Mouse (Mus musculus): Measurements from ENCODE around the gene Lurap1l. TPM values are rescaled to one million over a fixed set of nuclear protein-coding genes. Genes with fewer than 3 reads are reported as not detected.

Gene Lurap1l
- polyA plus RNA-seq (2014; fragmentation: Nextera tagmentation; extraction: Ambion mirVana), result 4.4 and 5.6 TPM in 2 replicates

GRCm38 (mm10) chr4:80910481-80910870 lies at the start of gene Lurap1l:
Gene Lurap1l (plus strand): TSS chr4:80910646.
- no peaks in the 10 kb centered on the region for H3K36me3 ChIP-seq (ENCODE audit: control insufficient read depth, insufficient read depth, low read length)
- H3K4me1 ChIP-seq (replicated peaks; ENCODE audit: control insufficient read depth, insufficient read depth, low read length), result no peaks in the 10 kb centered on the region
- WGBS, result 0% methylated on average over 10 of the region's 10 CpGs
- peak within 1 kb of the TSS; percentile 71 for H3K9ac ChIP-seq (ENCODE audit: low read depth, low read length)
- H3K9me3 ChIP-seq (ENCODE audit: control insufficient read depth, low read length), result no peaks in the 10 kb centered on the region
- peak within 1 kb of the TSS; percentile 82 for H3K4me2 ChIP-seq (replicated peaks; ENCODE audit: low read depth, low read length)
- H3K27ac ChIP-seq (ENCODE audit: low read depth, low read length), result peak within 1 kb of the TSS; percentile 91
- H3K4me3 ChIP-seq (ENCODE audit: low read depth, low read length), result peak within 1 kb of the TSS; percentile 70
- DNase-seq (ENCODE audit: low spot score) (peak; percentile 67), ATAC-seq (ENCODE audit: low FRiP score) (peak; percentile 18)
- H3K27me3 ChIP-seq (ENCODE audit: control insufficient read depth, insufficient read depth, low read length), result no peaks in the 10 kb centered on the region

GRCm38 (mm10) chr4:80862962-80863361 lies 47.5 kb upstream of the Lurap1l start:
- no peak overlapping the region for H3K4me3 ChIP-seq (ENCODE audit: low read depth, low read length)
- no peak overlapping the region for H3K4me2 ChIP-seq (replicated peaks; ENCODE audit: low read depth, low read length)
- H3K9ac ChIP-seq (ENCODE audit: low read depth, low read length), result no peak overlapping the region
- no peaks in the 10 kb centered on the region for H3K4me1 ChIP-seq (replicated peaks; ENCODE audit: control insufficient read depth, insufficient read depth, low read length)
- no peak overlapping the region for H3K27ac ChIP-seq (ENCODE audit: low read depth, low read length)
- no peaks in the 10 kb centered on the region for H3K9me3 ChIP-seq (ENCODE audit: control insufficient read depth, low read length)
- H3K36me3 ChIP-seq (ENCODE audit: control insufficient read depth, insufficient read depth, low read length), result no peaks in the 10 kb centered on the region
- 72% methylated on average over 9 of the region's 9 CpGs for WGBS
- DNase-seq (ENCODE audit: low spot score) (no peak), ATAC-seq (ENCODE audit: low FRiP score) (no peak)
- no peaks in the 10 kb centered on the region for H3K27me3 ChIP-seq (ENCODE audit: control insufficient read depth, insufficient read depth, low read length)

DNA sequence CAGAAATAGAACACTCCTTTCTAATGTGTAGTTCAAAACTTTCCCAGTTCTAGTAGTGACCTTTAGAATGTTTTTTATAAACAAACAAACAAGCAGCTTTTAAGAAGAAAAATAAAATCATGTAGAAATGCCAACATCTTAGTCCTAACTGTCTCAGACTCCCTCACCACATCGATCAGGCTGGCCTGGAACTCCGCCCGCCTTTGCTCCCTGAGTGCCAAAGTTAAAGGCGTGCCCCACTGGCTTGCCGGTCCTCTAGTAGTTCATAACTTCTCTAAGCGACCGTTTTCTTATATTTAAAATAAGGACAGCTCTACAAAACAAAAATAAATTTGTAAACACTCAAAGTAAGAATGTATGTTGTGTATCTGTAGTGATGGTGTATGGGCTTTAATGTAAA lies 46.5 kb upstream of the Lurap1l start:
- Histone ChIP-seq H3K4me1 (replicated peaks; ENCODE audit: control insufficient read depth, insufficient read depth, low read length) (no peaks in the 10 kb centered on the region), H3K4me3 (ENCODE audit: low read depth, low read length) (no peak overlapping the region), H3K36me3 (ENCODE audit: control insufficient read depth, insufficient read depth, low read length) (no peaks in the 10 kb centered on the region), H3K9ac (ENCODE audit: low read depth, low read length) (no peak overlapping the region), H3K27ac (ENCODE audit: low read depth, low read length) (no peak overlapping the region), H3K4me2 (replicated peaks; ENCODE audit: low read depth, low read length) (no peak overlapping the region), H3K27me3 (ENCODE audit: control insufficient read depth, insufficient read depth, low read length) (no peaks in the 10 kb centered on the region), H3K9me3 (ENCODE audit: control insufficient read depth, low read length) (no peaks in the 10 kb centered on the region)
- WGBS, result 69% methylated on average over 7 of the region's 7 CpGs
- ATAC-seq (ENCODE audit: low FRiP score) (no peak), DNase-seq (ENCODE audit: low spot score) (no peak)

- H3K4me1 ChIP-seq (replicated peaks; ENCODE audit: control insufficient read depth, insufficient read depth, low read length), result no peaks in the 10 kb centered on the region
- ATAC-seq (ENCODE audit: low FRiP score) (peak; percentile 75), DNase-seq (ENCODE audit: low spot score) (peak; percentile 59)
- under 1% methylated on average over 17 of the region's 17 CpGs for WGBS
- 0 out of 2 replicates have a peak overlapping the region, but pooled peaks have one; percentile 36 for H3K27ac ChIP-seq (ENCODE audit: low read depth, low read length)
- no peaks in the 10 kb centered on the region for H3K36me3 ChIP-seq (ENCODE audit: control insufficient read depth, insufficient read depth, low read length)
- no peaks in the 10 kb centered on the region for H3K27me3 ChIP-seq (ENCODE audit: control insufficient read depth, insufficient read depth, low read length)
- peak overlapping the region; percentile 53 for H3K4me2 ChIP-seq (replicated peaks; ENCODE audit: low read depth, low read length)
- peak overlapping the region; percentile 16; the same call in 1 of the 2 replicates for H3K4me3 ChIP-seq (ENCODE audit: low read depth, low read length)
- H3K9me3 ChIP-seq (ENCODE audit: control insufficient read depth, low read length), result no peaks in the 10 kb centered on the region
- peak overlapping the region; percentile 42; the same call in 1 of the 2 replicates for H3K9ac ChIP-seq (ENCODE audit: low read depth, low read length)
Observed at GRCm38 (mm10) chr4:80864511-80864922, 45.9 kb upstream of the Lurap1l start.

DNA sequence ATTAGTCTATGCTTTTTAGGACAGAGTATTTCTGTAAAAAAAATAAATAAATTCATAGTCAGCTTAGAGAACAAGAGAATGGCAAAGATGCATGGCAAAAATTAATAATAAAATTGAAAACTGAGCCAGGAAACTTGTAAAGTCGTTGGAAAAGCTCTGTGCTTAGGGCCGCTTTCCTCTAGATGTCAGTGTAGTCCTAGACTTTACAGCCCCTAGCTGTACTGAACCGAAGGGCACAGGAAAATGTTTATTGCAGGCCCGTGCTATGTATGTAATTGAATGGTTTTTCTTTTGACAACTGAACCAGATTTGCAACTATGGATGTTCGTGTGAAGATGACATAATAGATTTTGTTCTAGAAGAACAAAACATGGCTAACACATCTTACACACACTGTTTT lies 44.4 kb upstream of the Lurap1l start:
- Histone ChIP-seq H3K36me3 (ENCODE audit: control insufficient read depth, insufficient read depth, low read length) (no peaks in the 10 kb centered on the region), H3K27ac (ENCODE audit: low read depth, low read length) (no peak overlapping the region), H3K27me3 (ENCODE audit: control insufficient read depth, insufficient read depth, low read length) (no peaks in the 10 kb centered on the region), H3K9ac (ENCODE audit: low read depth, low read length) (no peak overlapping the region), H3K4me3 (ENCODE audit: low read depth, low read length) (no peak overlapping the region), H3K4me2 (replicated peaks; ENCODE audit: low read depth, low read length) (no peak overlapping the region), H3K9me3 (ENCODE audit: control insufficient read depth, low read length) (no peaks in the 10 kb centered on the region), H3K4me1 (replicated peaks; ENCODE audit: control insufficient read depth, insufficient read depth, low read length) (no peaks in the 10 kb centered on the region)
- peak; percentile 34 for DNase-seq (ENCODE audit: low spot score)
- 25% methylated on average over 5 of the region's 5 CpGs for WGBS
- peak; percentile 43; the same call in 1 of the 2 replicates for ATAC-seq (ENCODE audit: low FRiP score)

DNA sequence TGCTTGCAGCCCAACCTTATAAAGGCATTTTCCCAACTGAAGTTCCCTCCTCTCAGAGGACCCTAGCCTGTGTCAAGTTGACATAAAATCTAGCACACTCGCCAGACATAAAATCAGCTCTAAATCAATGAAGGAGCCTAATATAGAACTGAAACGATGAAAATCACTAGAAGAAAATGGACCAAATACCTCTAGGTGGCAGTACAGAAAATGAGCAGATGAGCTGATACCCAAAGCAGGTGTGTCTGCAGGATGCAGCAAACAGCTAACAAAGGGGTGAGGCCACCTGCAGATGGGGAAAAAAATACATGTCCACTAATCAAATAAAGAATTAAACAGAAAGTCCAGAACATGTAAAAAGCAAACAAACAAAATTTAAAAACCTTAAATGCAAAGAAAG lies 40.8 kb upstream of the Lurap1l start:
- WGBS, result 60% methylated on average over 2 of the region's 2 CpGs
- no peak overlapping the region for H3K27ac ChIP-seq (ENCODE audit: low read depth, low read length)
- no peak for DNase-seq (ENCODE audit: low spot score)

GRCm38 (mm10) chr4:80872847-80873644 lies 37.4 kb upstream of the Lurap1l start:
- Histone ChIP-seq H3K4me2 (replicated peaks; ENCODE audit: low read depth, low read length) (no peak overlapping the region), H3K36me3 (ENCODE audit: control insufficient read depth, insufficient read depth, low read length) (no peaks in the 10 kb centered on the region), H3K9ac (ENCODE audit: low read depth, low read length) (no peak overlapping the region), H3K27me3 (ENCODE audit: control insufficient read depth, insufficient read depth, low read length) (no peaks in the 10 kb centered on the region), H3K4me3 (ENCODE audit: low read depth, low read length) (no peak overlapping the region), H3K9me3 (ENCODE audit: control insufficient read depth, low read length) (no peaks in the 10 kb centered on the region), H3K27ac (ENCODE audit: low read depth, low read length) (no peak overlapping the region), H3K4me1 (replicated peaks; ENCODE audit: control insufficient read depth, insufficient read depth, low read length) (no peaks in the 10 kb centered on the region)
- WGBS, result 36% methylated on average over 6 of the region's 6 CpGs
- peak; percentile 59 for DNase-seq (ENCODE audit: low spot score)
- ATAC-seq (ENCODE audit: low FRiP score), result peak; percentile 38; the same call in 1 of the 2 replicates

More for the DNA sequence above, 40.8 kb upstream of the Lurap1l start:
- Histone ChIP-seq H3K36me3 (ENCODE audit: control insufficient read depth, insufficient read depth, low read length) (no peaks in the 10 kb centered on the region), H3K27me3 (ENCODE audit: control insufficient read depth, insufficient read depth, low read length) (no peaks in the 10 kb centered on the region), H3K4me3 (ENCODE audit: low read depth, low read length) (no peak overlapping the region), H3K9me3 (ENCODE audit: control insufficient read depth, low read length) (no peaks in the 10 kb centered on the region), H3K4me2 (replicated peaks; ENCODE audit: low read depth, low read length) (no peak overlapping the region), H3K9ac (ENCODE audit: low read depth, low read length) (no peak overlapping the region), H3K4me1 (replicated peaks; ENCODE audit: control insufficient read depth, insufficient read depth, low read length) (no peaks in the 10 kb centered on the region)
- no peak for ATAC-seq (ENCODE audit: low FRiP score)

DNA sequence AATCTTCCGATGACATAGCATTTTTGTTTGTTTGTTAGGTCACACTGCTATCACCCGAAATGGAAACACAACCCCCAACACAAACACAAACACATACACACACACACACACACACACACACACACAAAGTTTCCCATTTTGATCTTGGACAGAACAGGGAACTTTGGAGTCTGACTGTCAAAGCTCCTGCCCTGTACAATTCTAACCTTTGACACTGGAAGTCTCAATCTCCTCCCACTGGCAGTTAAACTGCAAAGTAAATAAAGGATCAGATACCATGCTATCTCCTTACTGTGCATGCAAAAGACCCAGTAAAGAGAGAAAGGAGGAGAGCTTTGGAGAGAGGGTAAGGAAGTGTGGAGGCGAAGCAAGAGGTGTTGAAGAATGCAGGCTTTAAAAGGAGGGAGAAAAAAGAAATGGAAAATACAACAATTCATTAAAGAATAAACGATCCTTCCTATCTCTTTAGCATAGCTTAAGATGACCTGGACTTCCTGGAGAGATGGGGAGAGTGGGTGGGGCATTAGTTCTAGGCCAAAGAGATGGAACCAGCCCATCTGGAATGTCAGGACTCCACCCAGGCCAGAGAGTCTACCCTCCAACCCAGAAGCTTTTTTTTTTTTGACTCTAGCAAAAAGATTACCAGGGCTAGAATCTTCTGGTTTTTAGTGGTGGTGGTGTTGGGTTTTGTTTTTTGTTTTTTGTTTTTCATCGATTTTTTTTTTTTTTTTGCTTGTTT lies 36.2 kb upstream of the Lurap1l start:
- Histone ChIP-seq H3K4me2 (replicated peaks; ENCODE audit: low read depth, low read length) (no peak overlapping the region), H3K4me1 (replicated peaks; ENCODE audit: control insufficient read depth, insufficient read depth, low read length) (no peaks in the 10 kb centered on the region), H3K4me3 (ENCODE audit: low read depth, low read length) (no peak overlapping the region), H3K36me3 (ENCODE audit: control insufficient read depth, insufficient read depth, low read length) (no peaks in the 10 kb centered on the region), H3K9ac (ENCODE audit: low read depth, low read length) (no peak overlapping the region), H3K27ac (ENCODE audit: low read depth, low read length) (no peak overlapping the region), H3K27me3 (ENCODE audit: control insufficient read depth, insufficient read depth, low read length) (no peaks in the 10 kb centered on the region), H3K9me3 (ENCODE audit: control insufficient read depth, low read length) (no peaks in the 10 kb centered on the region)
- 54% methylated on average over 5 of the region's 5 CpGs for WGBS
- ATAC-seq (ENCODE audit: low FRiP score) (no peak), DNase-seq (ENCODE audit: low spot score) (no peak)

Data from hindbrain, embryonic 11.5 days (tissue).